Mouse (Mus musculus): ENCODE results near the gene Ptges3l. TPM values are rescaled to one million over a fixed set of nuclear protein-coding genes. Genes with fewer than 3 reads are reported as not detected.
"Not testable (repeated sequence)": the region's sequence is repeated elsewhere in the genome, so short reads cannot be mapped to it uniquely, and the experiment has no call there.

Ptges3l gene
- polyA plus RNA-seq, 1 experiment from 2014 or later, result 28.1 TPM

- TF ChIP-seq CTCF (IDR thresholded peaks at IDR 0.05), result no peak
- DNase-seq (ENCODE audit: low read depth, low spot score) (no peak), ATAC-seq (no peak)
- ChIA-PET CTCF (interaction anchor here (1.1 kb wide), 1 partner anchor 31 kb away, joined by 3 read pairs; no protein-coding TSS in a partner anchor), POLR2A (no interaction called here)
- H3K27me3 ChIP-seq, result peaks cover 27% of the 10 kb centered on the region
- in situ Hi-C loops (cut with MboI; ENCODE audit: low pct_unique_long_range_greater_than_20kb), result no loop called here
Observed at GRCm38 (mm10) chr11:101381817-101382216, 43.3 kb downstream of the Ptges3l start.

DNA sequence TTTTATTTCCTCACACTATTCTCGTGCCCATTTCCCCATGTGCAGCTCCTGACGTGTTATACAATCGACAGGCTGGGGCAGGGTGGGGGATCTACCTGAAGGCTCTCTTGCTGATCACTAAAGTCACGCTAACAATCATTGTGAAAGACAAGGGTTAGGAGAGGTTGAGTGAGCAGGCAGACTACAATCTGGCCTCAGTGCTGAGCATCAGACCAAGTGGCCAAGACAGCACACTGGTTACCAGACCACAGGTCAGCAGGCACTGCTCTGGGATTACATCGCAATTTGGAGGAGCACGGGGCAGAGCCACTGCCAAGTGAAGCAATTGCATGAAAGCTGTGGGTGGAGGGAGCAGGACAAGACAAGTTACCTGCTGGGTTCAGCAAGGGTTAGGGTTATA is 46.2 kb downstream of the Ptges3l start:
- H3K27me3 ChIP-seq, result peaks cover 41% of the 10 kb centered on the region
- DNase-seq (ENCODE audit: low read depth, low spot score) (no peak), ATAC-seq (no peak)
- ChIA-PET CTCF (no interaction called here), POLR2A (no interaction called here)
- in situ Hi-C loops (cut with MboI; ENCODE audit: low pct_unique_long_range_greater_than_20kb), result no loop called here
- no peak for TF ChIP-seq CTCF (IDR thresholded peaks at IDR 0.05)

- H3K27me3 ChIP-seq, result peaks cover 41% of the 10 kb centered on the region
- POLR2A ChIA-PET; CTCF ChIA-PET; in situ Hi-C loops (cut with MboI; ENCODE audit: low pct_unique_long_range_greater_than_20kb); DNase-seq (ENCODE audit: low read depth, low spot score); ATAC-seq: not testable (repeated sequence)
Observed at GRCm38 (mm10) chr11:101378196-101378595, 46.9 kb downstream of the Ptges3l start.

DNA sequence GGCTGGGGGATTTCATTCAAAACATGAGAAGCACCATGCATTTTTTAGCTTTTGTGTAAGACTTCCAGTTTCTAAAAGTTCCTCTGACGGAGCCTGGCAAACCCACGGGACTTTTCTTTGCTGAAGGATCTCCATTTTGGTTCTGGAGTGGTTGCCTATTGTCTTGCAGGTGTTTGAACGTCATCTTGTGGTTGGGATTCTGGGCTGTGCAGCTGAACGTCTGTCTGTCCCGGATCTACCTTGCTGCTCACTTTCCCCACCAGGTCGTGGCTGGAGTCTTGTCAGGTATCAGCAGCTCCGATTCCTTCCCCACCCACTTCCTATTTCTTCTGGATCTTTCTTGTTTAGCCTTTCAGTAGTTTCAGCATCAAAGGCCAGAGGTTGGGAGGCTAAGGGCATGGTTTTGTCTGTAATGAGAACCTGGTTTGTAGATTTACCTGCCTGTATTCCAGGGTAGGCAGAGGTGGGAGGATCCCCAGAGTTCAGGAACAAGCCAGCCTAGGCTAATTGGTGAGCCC is 50.7 kb downstream of the Ptges3l start:
- peaks cover 50% of the 10 kb centered on the region for H3K27me3 ChIP-seq
- in situ Hi-C loops (cut with MboI; ENCODE audit: low pct_unique_long_range_greater_than_20kb), result no loop called here
- ATAC-seq (no peak), DNase-seq (ENCODE audit: low read depth, low spot score) (no peak)
- TF ChIP-seq CTCF (IDR thresholded peaks at IDR 0.05), result no peak
- POLR2A ChIA-PET, result interaction anchor here (0.7 kb wide), 1 partner anchor 15 kb away, joined by 4 read pairs; no protein-coding TSS in a partner anchor
- CTCF ChIA-PET, result no interaction called here

- CTCF ChIA-PET, result interaction anchor here (0.9 kb wide), 1 partner anchor 25 kb away, joined by 3 read pairs; no protein-coding TSS in a partner anchor
- DNase-seq (ENCODE audit: low read depth, low spot score), result no peak
- no peak for TF ChIP-seq CTCF (IDR thresholded peaks at IDR 0.05)
- H3K27me3 ChIP-seq, result peaks cover 51% of the 10 kb centered on the region
- no peak for ATAC-seq
- POLR2A ChIA-PET, result no interaction called here
- in situ Hi-C loops (cut with MboI; ENCODE audit: low pct_unique_long_range_greater_than_20kb), result no loop called here
Observed at GRCm38 (mm10) chr11:101370141-101370540, 55.0 kb downstream of the Ptges3l start.

Other genes starting within 250 kb of the Ptges3l start
- gene Ccr10, start 249.9 kb downstream of the Ptges3l start, polyA plus RNA-seq (2021), result 0.95 TPM
- 52.0 TPM for gene Ezh1, start 198.9 kb downstream of the Ptges3l start, polyA plus RNA-seq (2021)
- 27.3 TPM for gene Ramp2, start 179.3 kb downstream of the Ptges3l start, polyA plus RNA-seq (2021)
- 104 TPM for gene Vps25, start 171.6 kb downstream of the Ptges3l start, polyA plus RNA-seq (2021)
- 53.9 TPM for gene Wnk4, start 164.8 kb downstream of the Ptges3l start, polyA plus RNA-seq (2021)
- 1.0 TPM for gene Cntd1, start 146.3 kb downstream of the Ptges3l start, polyA plus RNA-seq (2021)
- 118 TPM for gene Coa3, start 146.2 kb downstream of the Ptges3l start, polyA plus RNA-seq (2021)
- gene Becn1, start 123.0 kb downstream of the Ptges3l start, polyA plus RNA-seq (2021), result 203 TPM
- gene Psme3, start 109.1 kb downstream of the Ptges3l start, polyA plus RNA-seq (2021), result 101 TPM
- 2.3 TPM for gene Aoc2, start 100.3 kb downstream of the Ptges3l start, polyA plus RNA-seq (2021)
- 0.04 TPM for gene Aoc3, start 94.7 kb downstream of the Ptges3l start, polyA plus RNA-seq (2021)
- not detected for gene G6pc, start 57.8 kb downstream of the Ptges3l start, polyA plus RNA-seq (2021)
- gene Aarsd1, start 7.7 kb downstream of the Ptges3l start, polyA plus RNA-seq (2021), result 47.2 TPM
- 7.6 TPM for gene Gm27029, start 537 bp downstream of the Ptges3l start, polyA plus RNA-seq (2021)
- gene Rundc1, start 248 bp downstream of the Ptges3l start, polyA plus RNA-seq (2021), result 26.1 TPM
- 391 TPM for gene Rpl27, start 17.0 kb upstream of the Ptges3l start, polyA plus RNA-seq (2021)
- gene Ifi35, start 23.1 kb upstream of the Ptges3l start, polyA plus RNA-seq (2021), result 39.5 TPM
- 22.6 TPM for gene Rnd2, start 39.7 kb upstream of the Ptges3l start, polyA plus RNA-seq (2021)
- gene Vat1, start 40.9 kb upstream of the Ptges3l start, polyA plus RNA-seq (2021), result 202 TPM
- 9.4 TPM for gene Brca1, start 126.6 kb upstream of the Ptges3l start, polyA plus RNA-seq (2021)
- 120 TPM for gene Nbr1, start 126.8 kb upstream of the Ptges3l start, polyA plus RNA-seq (2021)
- gene Tmem106a, start 156.9 kb upstream of the Ptges3l start, polyA plus RNA-seq (2021), result 12.5 TPM
- gene Gm11634, start 173.9 kb upstream of the Ptges3l start, polyA plus RNA-seq (2021), result not detected
- gene Rdm1, start 201.9 kb upstream of the Ptges3l start, polyA plus RNA-seq (2021), result 18.0 TPM
- 9.7 TPM for gene Arl4d, start 240.2 kb upstream of the Ptges3l start, polyA plus RNA-seq (2021)